Mouse (Mus musculus): ENCODE data around the gene Dag1.

- TF ChIP-seq CTCF (IDR thresholded peaks at IDR 0.05; ENCODE audit: low read depth) (no peak), EP300 (optimal IDR thresholded peaks at IDR 0.05) (no peak)
These were observed 51.3 kb downstream of the Dag1 start for GRCm38 (mm10) chr9:108212426-108212825.

Data from stomach, postnatal 0 days (tissue).